Mouse (Mus musculus) MN1 (cell line): ENCODE data around the gene Gm21985.
A peak's percentile ranks its signal among the peaks of the same experiment; 100 is the strongest.
"Not testable (repeated sequence)": the region's sequence is repeated elsewhere in the genome, so short reads cannot be mapped to it uniquely, and the experiment has no call there.

Source experiments
- DNase-seq: peaks from one replicate; pipeline ENCODE4 v3.0.0-alpha.2; 2016; ENCODE audit warnings: low spot score

The Gm21985 gene

DNA sequence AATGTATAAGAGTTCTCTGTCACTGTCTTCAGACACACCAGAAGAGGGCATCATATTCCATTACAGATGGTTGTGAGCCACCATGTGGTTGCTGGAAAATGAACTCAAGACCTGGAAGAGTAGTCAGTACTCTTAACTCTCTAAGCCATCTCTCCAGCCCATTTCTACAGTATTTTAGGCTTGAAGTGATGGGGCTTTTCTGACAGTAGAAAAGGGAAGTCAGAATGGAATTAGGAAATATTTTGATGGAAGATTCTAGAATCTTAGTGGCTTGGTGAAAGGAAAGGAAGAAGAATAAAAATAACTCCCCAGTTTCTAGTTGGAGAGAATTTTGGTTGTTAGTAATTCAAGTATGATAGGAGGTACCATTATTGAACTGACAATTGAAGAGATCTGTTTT lies 127.8 kb downstream of the Gm21985 start:
- DNase-seq = no peak

DNA sequence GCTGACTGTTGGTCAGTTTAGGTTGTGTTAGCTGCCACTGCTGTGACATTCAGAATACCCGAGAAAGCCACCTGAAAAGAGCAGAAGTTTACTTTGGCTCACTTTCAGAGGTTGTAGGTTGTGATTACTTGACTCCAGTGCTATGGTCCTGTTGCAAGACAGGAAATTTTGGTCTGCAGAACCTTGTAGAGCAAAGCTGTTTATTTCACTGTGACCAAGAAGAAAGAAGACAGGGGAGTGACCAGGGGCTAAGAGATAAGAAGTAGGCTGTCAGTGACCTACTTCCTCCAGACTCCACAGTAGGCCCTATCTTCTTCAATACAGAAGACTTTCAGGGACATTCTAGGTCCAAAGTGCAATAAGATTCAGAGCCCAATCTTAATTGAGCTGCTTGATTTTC lies 130.5 kb downstream of the Gm21985 start:
- DNase-seq = no peak

DNA sequence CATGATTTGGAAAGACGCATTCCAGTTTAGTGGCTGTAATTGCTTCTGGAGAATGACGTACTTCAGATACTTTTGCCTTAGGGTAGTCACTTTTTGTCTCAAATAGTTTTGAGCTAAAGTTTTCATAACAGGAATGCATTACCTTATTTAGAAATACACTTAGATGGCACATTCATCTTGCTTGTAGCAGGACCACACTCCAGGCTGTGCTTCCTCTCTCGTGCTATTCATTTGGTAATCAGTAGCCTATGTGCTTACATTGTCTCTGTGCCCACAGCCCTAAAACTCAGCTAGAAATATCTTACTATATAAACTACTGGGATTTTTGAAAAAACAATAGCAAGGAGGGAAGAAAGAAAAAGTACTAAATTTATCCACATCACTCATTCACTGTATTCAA lies 140.9 kb downstream of the Gm21985 start:
- no peak for DNase-seq

DNA sequence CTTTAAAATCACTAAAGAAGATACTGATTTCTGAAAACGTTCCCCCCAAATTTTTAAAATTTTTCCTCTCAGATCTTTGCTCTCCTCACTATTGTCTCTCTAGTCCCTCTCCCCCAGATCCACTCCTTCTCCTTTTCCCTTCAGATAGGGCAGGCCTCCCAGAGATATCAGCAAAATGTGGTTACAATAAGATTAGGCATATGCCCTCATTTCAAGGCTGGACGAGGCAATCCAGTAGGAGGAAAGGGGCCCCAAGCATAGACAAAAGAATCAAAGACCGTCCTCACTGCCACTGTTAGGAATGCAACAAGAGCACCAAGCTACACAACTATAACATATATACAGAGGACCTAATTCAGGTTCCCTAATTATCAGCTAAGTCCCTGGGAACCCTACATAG lies 159.2 kb downstream of the Gm21985 start:
- no peak for DNase-seq

DNA sequence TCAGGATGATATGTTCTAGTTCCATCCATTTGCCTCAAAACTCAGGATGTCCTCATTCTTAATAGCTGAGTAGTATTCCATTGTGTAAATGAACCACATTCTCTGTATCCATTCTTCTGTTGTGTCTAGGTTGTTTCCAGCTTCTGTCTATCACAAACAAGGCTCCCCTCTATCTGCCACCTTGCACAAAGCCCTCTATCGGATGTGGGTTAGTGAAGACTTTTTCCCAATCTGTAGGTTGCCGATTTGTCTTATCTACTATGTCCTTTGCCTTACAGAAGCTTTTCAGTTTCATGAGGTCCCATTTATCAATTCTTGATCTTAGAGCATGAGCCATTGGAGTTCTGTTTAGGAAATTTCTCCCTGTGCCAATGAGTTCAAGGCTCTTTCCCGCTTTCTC lies 162.4 kb downstream of the Gm21985 start:
- not testable (repeated sequence) for DNase-seq

DNA sequence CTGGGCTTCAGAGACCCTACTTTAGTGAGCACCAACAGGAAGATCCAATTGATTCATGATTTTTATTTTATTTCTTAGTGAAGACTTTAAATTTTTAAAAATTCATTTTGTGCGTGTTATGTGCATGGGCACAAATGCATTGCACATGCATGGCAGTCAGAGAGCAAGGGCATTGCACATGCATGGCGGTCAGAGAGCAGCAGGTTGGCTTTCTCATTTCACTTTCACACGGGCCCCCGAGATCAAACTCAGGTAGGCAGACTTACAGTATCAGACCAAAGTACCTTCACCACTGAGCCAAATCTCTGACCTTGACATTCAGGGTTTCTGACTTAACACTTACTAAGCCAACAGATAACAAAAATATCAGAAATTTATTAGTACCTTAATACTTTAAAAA lies 163.6 kb downstream of the Gm21985 start:
- DNase-seq = no peak

DNA sequence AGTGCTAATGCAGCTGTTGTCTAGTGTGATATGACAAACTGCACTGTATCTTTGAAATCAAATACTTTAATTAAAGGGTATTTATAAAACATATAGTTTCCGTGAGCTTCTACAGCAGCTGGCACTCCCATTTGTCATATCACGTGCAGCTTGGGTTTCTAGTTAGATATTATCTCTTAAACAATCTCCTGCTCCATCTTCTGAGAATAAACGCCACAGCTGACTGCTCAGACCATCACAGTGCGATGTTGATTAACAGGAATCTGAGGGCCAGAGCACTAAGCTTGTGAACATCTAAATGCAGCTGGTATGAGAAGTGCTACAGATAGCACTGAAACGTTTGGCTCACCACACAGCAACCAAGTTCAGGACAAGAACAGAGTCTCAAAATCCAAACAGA lies 164.3 kb downstream of the Gm21985 start:
- no peak for DNase-seq

DNA sequence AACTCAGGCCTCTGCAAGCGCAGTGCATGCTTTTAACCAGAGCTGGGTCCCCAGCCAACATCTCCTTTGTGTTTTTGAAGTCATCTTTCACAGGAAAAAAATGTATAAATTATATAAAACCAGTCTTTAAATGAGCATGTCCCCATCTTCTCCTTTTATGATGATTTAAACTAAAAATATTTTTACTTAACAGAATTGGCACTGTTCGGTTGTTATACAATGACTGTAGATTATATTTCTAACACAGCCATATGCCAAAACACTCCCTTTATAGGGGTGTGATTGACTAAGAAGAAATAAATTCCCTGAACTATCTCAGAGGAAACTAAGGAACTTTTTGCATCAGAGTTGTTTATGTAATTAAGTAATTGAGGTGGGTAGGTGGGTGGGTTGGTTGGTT lies 166.4 kb downstream of the Gm21985 start:
- no peak for DNase-seq

DNA sequence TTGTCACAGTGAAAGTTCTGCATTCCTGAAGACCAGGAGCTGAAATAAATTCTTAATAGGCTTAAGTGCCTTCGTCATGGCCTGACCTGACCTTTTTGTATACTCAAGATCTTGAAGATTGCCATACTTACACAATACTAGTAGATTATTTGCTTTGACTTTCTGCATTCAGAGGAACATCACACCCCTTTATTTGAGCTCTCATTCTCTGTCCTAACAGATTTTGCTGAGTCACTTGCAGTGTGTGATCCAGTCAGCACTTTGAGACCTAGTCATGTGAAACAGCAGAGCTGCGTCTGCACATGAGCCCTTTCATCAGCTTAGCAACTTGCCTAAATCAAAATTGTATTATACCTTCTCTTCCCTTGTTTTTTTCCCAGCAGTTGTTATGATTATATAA lies 167.2 kb downstream of the Gm21985 start:
- DNase-seq = peak; percentile 35

DNA sequence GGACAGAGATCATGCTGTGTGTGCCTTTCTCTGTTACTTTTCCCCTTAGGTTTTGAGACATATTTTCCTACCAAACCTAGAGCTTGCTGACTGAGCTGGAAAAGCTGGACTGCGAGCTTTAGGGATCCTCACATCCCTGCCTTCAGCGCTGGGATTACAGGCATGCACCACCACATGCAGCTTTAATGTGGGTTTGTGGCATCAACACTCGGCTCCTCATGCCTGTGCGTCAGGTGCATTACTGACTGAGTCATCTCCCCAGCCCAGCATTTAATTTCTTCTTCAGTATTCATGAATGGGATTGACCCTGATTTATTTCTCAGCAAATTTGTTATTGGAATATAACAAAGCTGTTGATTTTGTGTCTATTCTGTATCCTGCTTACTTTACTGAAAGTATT lies 170.2 kb downstream of the Gm21985 start:
- DNase-seq = no peak

DNA sequence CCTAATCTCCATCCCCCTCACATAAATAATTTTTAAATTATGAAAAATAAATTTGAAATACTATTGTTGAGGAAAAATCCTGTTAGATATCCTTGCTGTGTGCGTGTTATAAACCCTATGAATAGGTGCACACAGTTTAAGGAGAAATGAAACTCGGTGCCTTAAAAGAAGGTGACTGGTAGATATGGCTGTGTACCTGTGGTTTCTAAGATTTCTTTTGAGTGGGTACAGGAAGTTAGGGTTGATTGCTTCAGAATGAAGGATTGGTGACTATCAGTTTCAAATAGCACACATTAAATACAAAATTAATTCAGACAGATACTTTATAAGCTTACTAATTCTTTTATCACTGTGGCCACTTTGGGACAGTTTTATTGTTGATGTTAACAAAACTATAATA lies 171.5 kb downstream of the Gm21985 start:
- DNase-seq = no peak

DNA sequence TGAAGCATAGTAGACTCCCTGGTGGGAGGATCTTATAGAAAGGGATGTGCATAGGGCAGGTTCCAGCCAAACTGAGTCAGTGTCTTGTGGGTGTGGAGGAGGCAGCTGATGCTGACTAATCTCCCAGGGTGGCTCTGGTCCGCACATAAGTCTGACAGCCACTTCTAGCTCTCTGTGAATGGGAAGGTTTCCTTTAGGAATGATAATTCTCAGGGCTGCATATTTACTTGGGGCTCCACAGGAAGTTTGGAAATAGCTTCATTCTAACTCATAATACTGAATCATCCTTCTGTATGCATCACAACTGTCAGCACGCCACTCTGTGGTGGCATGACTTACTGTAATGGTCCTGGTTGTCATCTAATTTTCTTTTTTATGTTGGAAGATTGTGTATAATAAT lies 177.4 kb downstream of the Gm21985 start:
- no peak for DNase-seq

DNA sequence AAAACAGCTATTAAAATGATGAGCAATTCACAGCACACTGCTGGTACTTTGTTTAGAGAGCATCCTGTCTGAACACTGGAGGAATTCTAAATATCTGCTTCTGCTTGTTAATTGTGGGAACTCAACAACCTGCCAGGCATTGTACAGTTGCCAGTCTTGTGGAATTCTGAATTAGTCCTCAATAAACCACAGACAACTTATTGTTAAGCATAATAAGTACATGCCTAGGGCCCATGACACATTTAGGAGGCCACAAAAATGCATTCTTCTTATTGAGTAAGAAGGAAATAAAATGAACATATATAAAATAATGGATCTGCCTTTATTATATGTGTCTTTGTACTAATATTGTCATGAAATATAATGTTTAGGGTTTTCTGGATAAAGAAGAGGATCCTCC lies 179.4 kb downstream of the Gm21985 start:
- no peak for DNase-seq

DNA sequence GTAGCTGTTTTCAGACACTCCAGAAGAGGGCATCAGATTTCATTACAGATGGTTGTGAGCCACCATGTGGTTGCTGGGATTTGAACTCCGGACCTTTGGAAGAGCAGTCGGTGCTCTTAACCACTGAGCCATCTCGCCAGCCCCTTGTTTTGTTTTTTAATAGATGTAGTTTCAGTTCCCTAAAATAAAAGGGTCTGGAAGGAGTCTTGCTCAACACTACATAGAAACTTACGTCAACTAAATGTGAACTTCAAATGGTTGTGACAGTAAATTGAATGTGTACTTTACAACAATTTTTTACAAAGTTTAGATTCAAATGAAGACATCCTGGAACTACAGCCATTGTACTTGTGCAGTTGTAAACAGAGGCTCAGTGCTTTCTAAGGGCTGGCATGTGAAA lies 181.9 kb downstream of the Gm21985 start:
- DNase-seq = not testable (repeated sequence)

DNA sequence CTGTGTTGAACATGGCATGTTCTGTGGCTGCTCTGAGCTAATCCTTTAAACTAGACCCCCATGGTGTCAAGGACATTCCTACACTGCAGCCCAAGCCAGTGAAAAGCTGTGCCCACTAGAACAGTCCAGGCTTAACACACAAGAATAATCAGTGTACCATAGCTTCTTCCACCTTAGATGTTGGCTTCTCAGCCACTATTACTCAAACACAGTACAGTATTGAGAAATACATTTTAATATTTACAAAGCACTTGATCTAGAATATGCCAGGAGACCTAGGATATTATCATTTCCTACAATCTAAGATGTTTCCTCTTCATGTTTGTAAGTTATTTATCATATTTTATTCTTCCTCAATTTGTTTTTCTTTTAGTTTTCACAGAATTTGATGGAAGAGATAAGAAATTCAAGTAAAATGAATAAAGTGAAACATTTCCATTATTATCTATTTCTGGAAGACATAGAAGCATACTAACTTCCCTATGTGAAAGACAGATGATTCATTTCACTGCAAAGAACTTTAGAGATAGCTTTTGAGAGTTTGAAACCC lies 182.5 kb downstream of the Gm21985 start:
- no peak for DNase-seq

DNA sequence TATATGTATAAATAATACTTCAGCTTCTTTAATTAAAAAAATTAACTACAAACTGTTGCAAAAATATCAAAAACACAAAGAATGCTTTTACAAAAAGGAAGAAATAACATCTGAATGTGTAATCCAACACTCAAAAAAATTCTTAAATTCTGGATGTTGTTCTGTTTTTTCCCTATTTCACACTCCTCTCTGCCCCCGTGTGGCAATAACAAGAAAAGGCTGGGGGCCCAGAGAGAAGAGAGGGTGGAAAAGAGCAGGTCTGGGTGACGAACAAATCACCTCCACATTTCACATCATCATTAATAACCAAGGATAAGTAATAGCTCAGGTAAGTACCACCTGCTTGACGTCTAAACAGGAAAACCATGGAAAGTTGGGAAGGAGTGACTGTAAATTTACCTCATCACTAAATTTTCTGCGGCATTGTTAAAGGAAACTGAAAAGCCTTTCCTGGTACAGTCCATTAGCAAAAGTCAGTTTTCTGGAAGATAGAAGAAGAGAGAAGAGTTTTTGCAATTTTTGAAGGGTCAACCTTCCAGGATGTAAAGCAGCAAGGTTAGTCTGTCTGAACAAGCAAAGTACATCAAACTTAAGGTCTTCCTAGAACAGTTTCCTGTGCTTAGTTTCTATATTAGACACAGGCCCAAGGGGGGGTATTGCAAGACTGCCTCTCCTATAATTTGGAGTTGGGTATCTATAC lies 183.6 kb downstream of the Gm21985 start:
- peak; percentile 15 for DNase-seq

DNA sequence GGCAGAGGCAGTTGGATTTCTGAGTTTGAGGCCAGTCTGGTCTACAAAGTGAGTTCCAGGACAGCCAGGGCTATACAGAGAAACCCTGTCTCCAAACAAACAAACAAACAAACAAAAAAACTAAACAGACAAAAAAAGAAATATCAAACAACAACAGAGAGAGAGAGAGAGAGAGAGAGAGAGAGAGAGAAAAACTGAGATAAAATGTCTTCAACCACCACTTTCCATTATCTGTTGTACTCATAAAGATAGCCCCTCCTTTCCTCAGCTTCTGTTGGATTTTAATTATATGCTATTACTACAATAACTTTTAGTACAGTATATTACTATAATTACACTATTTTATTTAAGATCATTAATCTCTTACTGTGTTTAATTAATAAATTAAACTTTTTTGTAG lies 186.4 kb downstream of the Gm21985 start:
- not testable (repeated sequence) for DNase-seq

DNA sequence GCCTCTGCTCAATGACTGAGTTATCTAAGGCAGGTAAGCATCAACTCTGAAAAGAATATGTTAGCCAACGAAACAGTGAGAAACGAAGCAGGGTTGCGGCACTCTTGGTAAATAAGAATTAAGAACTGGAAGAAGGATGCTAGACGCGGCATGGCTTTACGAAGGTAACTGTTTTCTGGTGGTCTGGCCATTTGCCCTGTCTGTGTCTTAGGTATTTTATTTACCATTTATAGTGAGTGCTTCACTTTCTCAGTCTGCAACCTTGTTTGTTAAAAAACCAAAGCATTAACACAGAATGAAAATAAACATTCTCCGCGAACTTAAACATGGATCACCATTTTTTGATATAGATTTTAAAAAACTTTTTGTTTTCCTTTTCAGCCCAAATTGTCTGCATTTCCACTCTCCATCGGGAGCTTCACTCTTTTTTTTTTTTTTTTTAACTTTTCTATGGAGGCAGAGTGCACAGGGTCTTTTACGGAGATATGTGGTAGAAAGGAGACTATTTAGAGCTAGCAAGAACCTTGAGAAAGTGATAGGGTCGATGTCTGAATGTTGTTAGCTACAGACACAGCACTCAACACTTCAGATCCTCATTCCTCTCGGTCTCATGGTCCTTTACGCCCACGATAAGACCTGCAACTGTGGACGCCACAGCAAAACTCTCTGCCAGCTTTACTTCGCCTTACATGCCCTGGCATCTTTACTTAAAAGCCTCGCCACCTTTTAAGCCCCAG lies 188.2 kb downstream of the Gm21985 start:
- DNase-seq = peak; percentile 11

DNA sequence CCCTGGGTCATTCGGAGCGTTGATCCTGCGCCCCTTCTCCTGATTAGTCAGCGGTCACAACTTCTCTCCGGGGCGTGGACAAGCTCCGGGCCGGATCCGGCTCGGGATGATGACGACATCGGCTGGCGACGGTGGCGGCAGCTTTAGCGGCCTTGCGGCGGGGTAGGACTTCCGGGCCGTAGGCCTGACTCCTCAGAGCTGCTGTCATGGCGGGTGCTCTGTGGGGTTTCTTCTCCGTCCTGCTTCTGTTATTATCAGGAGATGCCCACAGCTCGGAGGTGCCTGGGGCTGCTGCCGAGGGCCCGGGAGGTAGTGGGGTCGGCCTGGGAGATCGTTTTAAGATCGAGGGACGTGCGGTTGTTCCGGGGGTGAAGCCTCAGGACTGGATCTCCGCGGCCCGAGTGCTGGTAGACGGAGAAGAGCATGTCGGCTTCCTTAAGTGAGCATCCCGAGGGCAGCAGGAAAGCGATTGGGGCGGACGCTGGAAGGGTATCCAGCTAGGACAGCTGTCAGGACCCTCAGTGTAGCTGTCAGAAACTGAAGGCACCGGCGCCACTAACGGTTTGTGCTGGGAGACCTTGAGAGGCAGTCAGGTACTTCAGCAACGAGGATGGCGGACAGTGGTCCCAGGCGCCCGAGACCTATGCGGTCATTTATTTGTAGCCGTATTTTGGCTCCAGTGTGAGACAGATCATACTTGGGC lies 188.9 kb downstream of the Gm21985 start, which contains the start of gene Emc7:
Gene Emc7 (plus strand): TSS at position 136 of the 703 bp plus-strand sequence.
- peak; percentile 97 for DNase-seq
